Mouse (Mus musculus) spleen, adult 2 months (tissue): ENCODE measurements around the gene Ppp1r3d. TPM values are rescaled to one million over a fixed set of nuclear protein-coding genes. Genes with fewer than 3 reads are reported as not detected.

Source experiments
- DNase-seq, 2 experiments: peaks; one replicate each; pipeline versions ENCODE4 v3.0.0 to v3.0.0-alpha.2; 2012 to 2021; ENCODE audit warnings: low spot score in 2 of 2, low read depth in 1 of 2
- H3K27ac ChIP-seq: fragments of 200-500 bp; 2 replicates; pipeline ENCODE4 v1.5.1; 2012; ENCODE audit warnings: low read length, inconsistent platforms; ENCODE audit not compliant: insufficient read depth
- H3K27me3 ChIP-seq: fragments of 200-500 bp; 2 replicates; pipeline ENCODE4 v1.6.1; 2012; ENCODE audit warnings: mild to moderate bottlenecking, moderate library complexity, low read length, inconsistent platforms; ENCODE audit not compliant: control insufficient read depth, insufficient read depth
- H3K36me3 ChIP-seq: fragments of 200-500 bp; 2 replicates; pipeline ENCODE4 v1.6.1; 2012; ENCODE audit warnings: mild to moderate bottlenecking, low read length, inconsistent platforms; ENCODE audit not compliant: control insufficient read depth, insufficient read depth
- H3K4me1 ChIP-seq: fragments of 200-500 bp; 2 replicates; pipeline ENCODE4 v1.6.1; 2011; ENCODE audit warnings: inconsistent platforms; ENCODE audit not compliant: control insufficient read depth, insufficient read depth, insufficient read length
- H3K4me3 ChIP-seq: fragments of 200-500 bp; 2 replicates; pipeline ENCODE4 v1.5.1; 2011; ENCODE audit warnings: mild to moderate bottlenecking, inconsistent platforms; ENCODE audit not compliant: insufficient read depth, insufficient read length; ENCODE audit errors: extremely low read depth
- CTCF ChIP-seq: fragments of 200-500 bp; IDR thresholded peaks from 2 replicates; pipeline ENCODE4 v1.5.1; 2011; ENCODE audit warnings: mild to moderate bottlenecking, inconsistent platforms; ENCODE audit not compliant: insufficient read depth, insufficient read length, insufficient replicate concordance; ENCODE audit errors: extremely low read depth
- POLR2A ChIP-seq: fragments of 200-500 bp; IDR thresholded peaks from 2 replicates; pipeline ENCODE4 v1.6.1; 2011; ENCODE audit warnings: low read depth, low read length, inconsistent platforms
- WGBS: fragments of 180-500 bp; shearing (Covaris S2); methylation state at CpG from one replicate; pipeline ENCODE4 v1.1.7; 2018; 5-methylcytosine and 5-hydroxymethylcytosine counted together
- polyA plus RNA-seq: library from polyadenylated mRNA; depleted of rRNA; stranded (reverse); fragments of >200 nt; gene quantifications from 2 replicates; pipeline ENCODE4 v1.2.3, GENCODE M21; 2012

The Ppp1r3d gene
- polyA plus RNA-seq, 1 experiment: 1.7 TPM

DNA sequence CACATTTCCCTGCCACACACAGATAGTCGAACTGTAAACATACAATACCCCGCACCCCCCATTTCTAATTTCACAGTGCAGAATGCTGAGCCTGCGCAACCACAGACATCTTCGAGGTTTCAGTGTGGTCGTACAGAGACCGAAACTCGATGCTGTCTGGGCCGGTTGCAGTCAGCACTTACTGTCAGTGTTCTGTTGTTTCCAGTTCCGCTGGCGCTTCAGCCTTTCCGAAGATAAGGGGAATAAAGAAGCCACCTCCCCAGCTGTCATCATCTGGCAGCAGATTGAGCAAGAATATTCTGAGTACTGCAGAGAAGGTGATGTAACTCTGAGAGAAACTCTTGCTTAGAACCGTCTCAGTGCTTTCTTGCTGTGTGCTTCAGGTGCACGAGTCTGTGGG is 2.2 kb upstream of the Ppp1r3d start:
- Histone ChIP-seq H3K27ac (no peak overlapping the region), H3K4me3 (no peak overlapping the region), H3K27me3 (peaks cover 2% of the 10 kb centered on the region; the same call in 1 of the 2 replicates), H3K36me3 (no peaks in the 10 kb centered on the region), H3K4me1 (no peaks in the 10 kb centered on the region)
- WGBS: 42% methylated on average over 13 of the region's 13 CpGs
- TF ChIP-seq POLR2A: no peak
- no peak for TF ChIP-seq CTCF
- no peak for DNase-seq

DNA sequence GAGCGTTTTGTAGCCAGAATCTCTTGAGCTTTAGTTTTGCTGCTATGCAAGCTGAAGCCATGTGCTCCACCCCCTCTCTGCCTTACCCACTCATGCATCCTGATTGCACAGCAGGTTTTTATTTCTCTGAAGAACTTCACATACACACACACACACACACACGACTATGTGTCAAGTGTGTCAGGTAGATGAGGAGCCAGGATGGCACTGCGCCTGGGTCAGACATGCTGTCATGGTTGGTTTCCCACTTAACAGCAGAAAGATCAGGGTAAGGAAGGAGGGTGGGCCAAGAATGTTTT is 827 bp upstream of the Ppp1r3d start:
- no peak for DNase-seq
- Histone ChIP-seq H3K36me3 (no peaks in the 10 kb centered on the region), H3K27me3 (peaks cover 2% of the 10 kb centered on the region; the same call in 1 of the 2 replicates), H3K27ac (no peak overlapping the region), H3K4me1 (no peaks in the 10 kb centered on the region), H3K4me3 (no peak overlapping the region)
- TF ChIP-seq CTCF (no peak), POLR2A (no peak)
- 40% methylated on average over 3 of the region's 3 CpGs for WGBS

DNA sequence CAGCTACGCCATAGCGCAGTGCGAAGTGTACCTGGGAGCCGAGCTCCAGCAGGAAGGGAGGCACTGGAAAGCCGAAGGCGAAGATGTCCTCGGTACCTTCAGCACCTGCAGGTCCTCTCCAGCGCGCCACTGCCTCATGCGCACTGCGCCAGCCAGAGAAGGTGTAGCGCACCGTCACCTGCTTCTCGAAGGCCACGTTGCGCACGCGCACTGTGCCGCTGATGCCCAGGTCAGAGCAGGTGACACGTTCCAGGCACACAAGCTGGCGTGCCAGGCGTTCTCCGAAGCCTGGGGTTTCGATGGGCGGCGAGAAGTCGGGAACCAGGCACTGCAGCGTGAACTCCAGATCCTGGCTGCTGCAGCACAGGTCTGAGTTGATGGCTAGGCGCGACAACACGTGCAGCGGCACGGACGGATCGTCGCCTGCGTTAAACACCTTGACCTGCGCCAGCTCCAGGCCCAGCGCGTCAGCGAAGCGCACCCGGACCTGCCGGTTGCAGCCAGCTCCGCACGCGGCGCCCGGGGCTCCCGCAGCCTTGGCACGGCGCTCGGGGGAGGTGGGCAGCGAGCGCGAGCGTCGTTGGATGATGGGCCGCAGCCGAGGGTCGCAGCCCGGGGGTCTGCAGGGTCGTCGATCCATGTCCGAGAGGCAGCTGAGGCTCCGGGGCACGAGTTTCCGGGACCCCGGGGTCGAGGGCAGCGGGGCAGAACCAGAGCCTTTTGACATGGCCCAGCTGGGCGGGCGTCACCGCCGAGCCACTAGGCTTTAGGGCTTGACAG is 601 bp downstream of the Ppp1r3d start:
- peaks cover 2% of the 10 kb centered on the region; the same call in 1 of the 2 replicates for H3K27me3 ChIP-seq
- DNase-seq: no peak
- TF ChIP-seq POLR2A (no peak), CTCF (no peak)
- no peaks in the 10 kb centered on the region for H3K36me3 ChIP-seq
- no peaks in the 10 kb centered on the region for H3K4me1 ChIP-seq
- WGBS: 25% methylated on average over 75 of the region's 75 CpGs
- H3K4me3 ChIP-seq: peak overlapping the region; percentile 57
- H3K27ac ChIP-seq: no peak overlapping the region; the same call in 1 of the 2 replicates

DNA sequence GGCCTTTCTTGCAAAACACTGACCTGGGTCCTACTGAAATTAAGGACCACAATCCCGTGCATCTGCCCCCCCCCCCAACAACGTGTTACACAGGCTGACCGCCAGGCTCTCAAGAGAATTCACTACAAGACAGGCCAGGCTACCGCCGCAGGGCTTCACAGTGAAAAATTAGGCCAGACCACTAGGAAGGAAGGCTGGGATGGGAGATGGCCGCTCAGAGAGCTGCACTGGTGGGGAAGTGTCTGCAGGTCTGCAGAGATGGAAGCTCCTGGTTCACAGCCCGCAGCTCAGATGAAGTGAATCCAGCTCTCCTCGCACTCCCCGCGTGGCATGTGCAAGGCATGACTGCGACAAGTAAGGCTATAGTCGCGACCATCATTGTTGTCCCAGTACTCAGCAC is 1.2 kb downstream of the Ppp1r3d start:
- Histone ChIP-seq H3K27ac (no peak overlapping the region), H3K27me3 (peaks cover 2% of the 10 kb centered on the region; the same call in 1 of the 2 replicates), H3K4me3 (no peak overlapping the region), H3K4me1 (no peaks in the 10 kb centered on the region), H3K36me3 (no peaks in the 10 kb centered on the region)
- 82% methylated on average over 13 of the region's 13 CpGs for WGBS
- TF ChIP-seq POLR2A (no peak), CTCF (no peak)
- DNase-seq: no peak

DNA sequence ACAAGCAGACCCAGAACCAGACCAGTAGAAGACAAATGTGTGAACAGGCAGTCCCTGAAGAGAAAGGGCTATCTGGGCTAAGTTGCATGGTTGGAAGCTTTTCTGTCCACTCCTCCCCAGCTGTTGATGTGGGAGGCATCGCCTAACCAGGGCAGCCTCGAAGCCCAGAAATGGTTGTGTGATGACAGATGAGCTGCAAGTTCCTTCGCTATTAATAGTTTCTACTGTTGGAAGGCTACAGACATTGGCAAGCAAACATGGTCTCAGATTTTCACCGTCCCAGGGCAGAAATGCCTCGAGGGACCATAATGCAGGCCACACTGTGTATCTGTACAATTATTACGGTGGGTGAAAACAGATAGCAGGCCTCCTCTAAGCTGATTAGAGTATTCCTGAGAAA is 1.7 kb downstream of the Ppp1r3d start:
- 60% methylated on average over 6 of the region's 6 CpGs for WGBS

DNA sequence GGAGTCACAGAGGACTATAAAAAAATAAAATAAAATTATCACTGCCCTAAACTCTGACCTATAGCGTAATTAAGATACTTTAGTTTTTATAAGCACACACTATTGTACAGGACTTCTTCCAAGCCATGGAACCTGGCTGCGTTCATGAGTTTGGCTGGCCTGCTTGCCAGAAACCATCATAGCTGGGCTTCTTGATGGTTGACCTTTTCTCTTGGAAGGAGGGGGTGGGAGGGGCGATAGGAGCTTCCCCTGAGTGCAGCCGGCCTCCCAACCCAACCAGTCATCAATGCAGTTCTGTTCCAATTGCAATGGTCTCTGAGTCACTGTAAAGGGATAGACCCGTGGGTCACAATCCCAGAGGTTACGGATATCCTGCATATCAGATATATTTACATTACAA is 4.0 kb downstream of the Ppp1r3d start:
- Histone ChIP-seq H3K27ac (no peak overlapping the region), H3K27me3 (peaks cover 2% of the 10 kb centered on the region; the same call in 1 of the 2 replicates), H3K4me3 (no peak overlapping the region), H3K4me1 (no peaks in the 10 kb centered on the region), H3K36me3 (no peaks in the 10 kb centered on the region)
- no peak for DNase-seq
- TF ChIP-seq POLR2A (no peak), CTCF (no peak)
- 81% methylated on average over 6 of the region's 6 CpGs for whole genome bisulfite sequencing

More for the DNA sequence above, 1.7 kb downstream of the Ppp1r3d start:
- H3K4me3 ChIP-seq: no peak overlapping the region
- no peak for DNase-seq
- TF ChIP-seq POLR2A: no peak
- no peak for TF ChIP-seq CTCF
- H3K36me3 ChIP-seq: no peaks in the 10 kb centered on the region
- no peak overlapping the region for H3K27ac ChIP-seq
- peaks cover 2% of the 10 kb centered on the region; the same call in 1 of the 2 replicates for H3K27me3 ChIP-seq
- H3K4me1 ChIP-seq: no peaks in the 10 kb centered on the region

- no peaks in the 10 kb centered on the region for H3K4me1 ChIP-seq
- TF ChIP-seq CTCF: no peak
- no peak for TF ChIP-seq POLR2A
- DNase-seq: no peak
- H3K36me3 ChIP-seq: no peaks in the 10 kb centered on the region
- 44% methylated on average over 1 of the region's 1 CpGs for WGBS
- no peak overlapping the region for H3K27ac ChIP-seq
- no peaks in the 10 kb centered on the region for H3K27me3 ChIP-seq
- H3K4me3 ChIP-seq: no peak overlapping the region
These were observed 5.2 kb downstream of the Ppp1r3d start for GRCm38 (mm10) chr2:178409024-178409423.
